Mouse (Mus musculus) c-Kit-negative CD71-positive TER-119-positive erythroid progenitor cells, embryonic 14.5 days (primary cell): ENCODE measurements around the gene Rnf19b.

Experiments
- DNase-seq: peaks from one replicate; pipeline ENCODE4 v3.0.0-alpha.2; 2013; ENCODE audit warnings: low read depth, low spot score

The Rnf19b gene

DNA sequence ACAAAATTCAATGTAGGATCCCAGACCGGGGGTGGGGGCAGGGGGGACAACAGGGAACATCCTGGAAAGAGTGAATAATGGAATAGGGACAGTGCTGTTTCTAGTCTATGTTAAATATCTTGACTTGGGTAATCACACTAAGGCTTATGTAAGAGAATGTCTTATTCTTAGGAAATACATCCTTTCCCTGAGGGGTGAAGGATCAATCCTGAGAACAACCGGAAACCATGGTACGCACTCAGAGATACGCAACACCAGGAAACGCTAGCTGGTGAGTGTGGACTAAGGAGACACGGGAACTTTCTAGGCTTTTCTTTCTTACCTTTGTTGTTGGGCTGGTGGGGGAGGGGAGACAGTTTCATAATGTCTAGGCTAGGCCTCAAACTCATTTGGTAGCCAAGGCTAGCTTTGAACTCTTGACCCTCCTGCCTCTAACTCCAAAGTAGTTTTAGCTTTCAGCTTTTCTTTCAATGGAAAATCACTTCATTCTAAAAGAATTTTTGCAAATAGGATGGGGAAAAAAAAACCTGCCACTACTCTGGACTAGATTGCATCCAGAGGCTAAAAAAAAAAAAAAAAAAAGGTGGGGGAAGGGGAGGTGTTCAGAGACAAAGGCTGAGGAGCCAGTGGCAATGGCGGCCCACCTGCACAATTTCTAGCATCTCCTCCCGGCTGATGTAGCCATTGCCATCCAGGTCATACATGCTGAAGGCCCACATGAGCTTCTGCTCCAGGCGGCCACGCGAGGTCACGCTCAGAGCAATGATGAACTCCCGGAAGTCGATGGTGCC lies 59.8 kb downstream of the Rnf19b start:
- no peak for DNase-seq

DNA sequence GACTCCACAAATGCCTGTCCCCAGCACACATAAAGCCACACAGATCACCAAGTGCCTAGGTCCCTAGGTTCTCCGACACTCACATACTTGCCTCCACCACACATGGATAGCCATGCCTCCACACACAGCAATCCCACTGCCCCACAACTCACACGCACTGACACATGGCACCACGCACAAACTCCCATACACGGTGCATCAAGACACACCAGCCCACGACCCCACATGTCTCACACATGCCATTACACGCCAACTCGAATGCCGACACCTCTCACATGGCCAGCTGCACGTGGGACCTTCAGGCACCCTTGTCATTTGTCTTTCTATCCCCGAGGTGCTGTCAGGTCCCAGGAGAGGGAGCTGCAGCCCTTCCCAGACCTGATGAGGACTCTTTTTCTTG lies 61.6 kb downstream of the Rnf19b start:
- DNase-seq: no peak

- no peak for DNase-seq
Measured at GRCm38 (mm10) chr4:129120520-129121445, 62.7 kb downstream of the Rnf19b start.

DNA sequence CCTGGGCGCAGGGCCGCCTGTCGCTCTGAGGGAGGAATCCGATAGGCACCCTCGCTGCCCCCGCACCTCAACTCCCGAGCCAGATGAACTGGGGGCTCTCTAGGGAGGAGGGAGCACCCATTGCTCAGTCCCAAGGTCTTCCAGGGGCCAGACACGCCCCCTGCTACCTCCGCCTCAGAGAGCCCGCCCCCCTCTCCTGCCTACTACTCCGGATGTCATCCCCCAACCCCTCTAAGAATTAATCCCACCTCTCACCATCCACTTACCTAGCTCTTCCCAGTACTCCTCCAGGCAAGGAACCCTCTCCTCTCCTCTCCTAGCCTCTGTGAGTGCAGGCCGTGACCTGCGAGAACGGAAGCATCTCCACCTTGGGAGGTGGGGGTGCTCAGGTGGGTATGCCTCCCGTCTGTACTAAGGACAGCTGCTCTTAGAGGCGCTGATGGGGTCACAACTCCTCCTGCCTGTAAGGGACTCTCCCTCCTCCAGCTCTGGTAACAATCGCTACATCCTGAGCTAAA lies 63.6 kb downstream of the Rnf19b start, which contains the start of gene Hpca:
Gene Hpca, minus strand, starts transcription at position 468 of the 518 bp plus-strand sequence.
- no peak for DNase-seq

- DNase-seq: no peak
Measured at GRCm38 (mm10) chr4:129122107-129122506, 64.0 kb downstream of the Rnf19b start.

DNA sequence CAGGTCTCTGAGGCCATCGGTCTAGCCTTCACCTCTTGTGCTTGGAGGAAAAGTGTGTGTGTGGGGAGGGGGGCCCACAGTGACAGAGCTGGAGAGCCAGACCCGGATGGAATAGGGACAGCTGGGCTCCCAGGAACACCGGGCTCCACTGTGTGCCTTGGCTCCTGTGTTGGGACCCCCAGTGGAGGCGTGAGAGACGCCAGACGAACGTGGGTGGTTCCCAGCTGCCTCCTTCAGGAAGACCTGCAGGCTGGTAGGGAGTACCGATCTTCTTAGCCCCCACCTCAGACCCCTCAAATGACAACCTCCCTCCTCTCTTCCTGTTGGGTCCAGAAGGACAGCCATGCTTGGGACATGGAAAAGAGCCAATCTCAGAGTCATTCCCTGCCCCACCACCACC lies 64.6 kb downstream of the Rnf19b start:
- DNase-seq: no peak

- DNase-seq: no peak
Measured at GRCm38 (mm10) chr4:129124652-129125146, 66.6 kb downstream of the Rnf19b start.

DNA sequence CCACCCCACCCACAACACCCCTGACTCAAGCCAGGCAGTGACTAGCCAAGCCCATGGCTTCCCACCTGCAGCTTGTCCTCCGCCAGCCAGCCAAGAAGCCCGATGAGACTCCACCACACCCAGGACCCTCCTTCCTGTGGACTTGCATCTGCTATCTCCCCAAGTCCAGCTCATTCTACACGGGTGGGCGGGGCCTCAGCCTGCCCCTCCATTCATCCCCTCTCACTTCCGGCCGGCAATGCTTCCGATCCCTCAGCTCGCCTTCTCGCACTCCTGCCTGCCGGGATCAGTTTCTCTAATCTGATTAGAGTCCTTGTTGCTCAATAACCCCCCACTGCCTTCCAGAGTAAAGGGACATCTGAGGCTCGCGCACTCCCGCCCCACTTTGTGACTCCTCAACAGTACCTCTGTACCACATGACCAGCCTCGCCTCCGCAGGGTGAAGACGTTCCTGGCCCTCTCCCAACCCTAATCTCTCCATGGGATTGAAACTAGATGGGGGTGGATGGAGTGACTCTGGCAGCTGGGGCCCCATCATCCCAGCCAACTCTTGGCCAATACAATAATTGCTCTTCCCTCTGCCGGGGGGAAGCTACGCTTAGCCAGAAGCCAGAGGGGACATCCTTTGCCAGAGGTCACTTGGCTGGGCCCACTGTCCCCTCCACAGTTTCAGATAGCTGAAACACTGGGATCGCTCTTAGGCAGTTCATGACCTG lies 67.8 kb downstream of the Rnf19b start:
- DNase-seq: no peak

- DNase-seq: no peak
Measured at GRCm38 (mm10) chr4:129128582-129129338, 70.7 kb downstream of the Rnf19b start.

DNA sequence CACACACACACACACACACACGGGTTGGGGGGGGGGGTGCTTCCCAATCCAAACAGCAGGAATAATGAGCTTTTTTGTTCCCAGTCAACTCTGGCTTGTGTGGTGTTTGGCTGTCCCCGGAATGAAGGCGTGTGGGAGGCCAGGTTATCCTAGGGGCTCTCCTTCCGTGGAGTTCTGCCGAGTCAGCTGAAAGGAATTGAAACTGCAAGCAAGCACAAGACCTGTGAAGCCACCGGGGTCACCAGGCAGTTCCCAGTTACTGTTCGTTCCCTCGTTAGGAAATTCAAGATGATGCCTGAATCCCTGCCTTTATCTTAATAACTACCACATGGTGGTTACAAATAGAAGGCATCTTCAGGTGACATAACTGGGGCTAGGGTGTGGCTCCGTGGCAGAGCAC lies 71.3 kb downstream of the Rnf19b start:
- no peak for DNase-seq

DNA sequence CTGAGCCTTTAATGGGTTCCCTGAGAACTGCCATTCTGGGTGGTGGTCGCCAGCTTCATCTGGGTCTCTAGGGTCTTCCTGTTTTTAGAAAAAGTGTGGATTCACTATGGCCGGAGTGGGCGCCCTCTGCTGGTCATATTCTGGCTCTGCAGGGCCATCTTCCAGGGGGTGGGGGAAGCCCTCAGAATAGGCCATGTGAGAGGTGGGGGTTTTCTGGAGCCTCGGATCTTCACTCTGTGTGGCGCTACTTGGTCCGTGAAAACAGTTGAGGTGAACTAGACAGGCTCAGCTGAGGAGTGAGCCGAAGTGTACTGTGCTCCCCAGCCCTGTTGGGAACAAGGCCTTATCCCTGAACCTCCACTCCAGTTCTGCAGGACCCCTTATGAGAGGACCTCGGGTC lies 72.1 kb downstream of the Rnf19b start:
- DNase-seq: peak; percentile 25

DNA sequence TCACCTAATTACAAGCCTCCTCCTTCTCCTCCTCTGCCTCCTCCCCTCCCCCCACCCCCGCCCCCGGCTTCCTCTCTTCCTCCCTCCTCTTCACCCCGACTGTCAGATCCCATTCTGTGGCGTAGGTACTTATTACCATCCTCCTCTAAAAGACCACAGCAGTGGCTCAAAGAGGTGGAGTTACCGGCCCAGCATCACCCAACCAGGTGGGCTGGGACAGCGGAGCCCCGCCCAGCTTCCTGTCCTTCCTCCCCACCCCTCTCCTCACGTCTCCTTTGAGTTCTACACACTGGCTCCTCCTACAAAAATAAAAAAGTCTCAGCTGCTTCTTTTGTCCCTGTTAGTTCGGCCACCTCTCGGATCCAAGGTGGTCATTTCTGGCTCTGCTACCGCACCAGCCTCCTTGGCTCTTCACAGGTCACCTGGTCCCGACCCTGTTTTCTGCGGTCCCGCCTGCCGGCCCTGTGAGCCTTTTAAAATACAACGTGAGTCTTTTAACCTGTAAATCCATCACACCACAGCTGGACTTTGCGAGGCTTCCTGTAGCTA lies 72.8 kb downstream of the Rnf19b start:
- DNase-seq: no peak

GRCm38 (mm10) chr4:129134799-129135585 lies 76.9 kb downstream of the Rnf19b start:
- peak; percentile 42 for DNase-seq
